Mouse (Mus musculus) lung, adult 2 months (tissue): ENCODE measurements around the gene Olfr196.
"Not testable (repeated sequence)": the region's sequence is repeated elsewhere in the genome, so short reads cannot be mapped to it uniquely, and the experiment has no call there.

Source experiments
- CTCF ChIP-seq: fragments of 200-500 bp; IDR thresholded peaks from 2 replicates; pipeline ENCODE4 v1.5.1; 2011; ENCODE audit warnings: mild to moderate bottlenecking, low read length, control low read depth; ENCODE audit not compliant: insufficient read depth
- POLR2A ChIP-seq: fragments of 200-500 bp; IDR thresholded peaks from 2 replicates; pipeline ENCODE4 v1.6.1; 2011; ENCODE audit warnings: low read depth, mild to moderate bottlenecking, control low read depth, low read length, borderline replicate concordance; ENCODE audit errors: extremely low read depth

DNA sequence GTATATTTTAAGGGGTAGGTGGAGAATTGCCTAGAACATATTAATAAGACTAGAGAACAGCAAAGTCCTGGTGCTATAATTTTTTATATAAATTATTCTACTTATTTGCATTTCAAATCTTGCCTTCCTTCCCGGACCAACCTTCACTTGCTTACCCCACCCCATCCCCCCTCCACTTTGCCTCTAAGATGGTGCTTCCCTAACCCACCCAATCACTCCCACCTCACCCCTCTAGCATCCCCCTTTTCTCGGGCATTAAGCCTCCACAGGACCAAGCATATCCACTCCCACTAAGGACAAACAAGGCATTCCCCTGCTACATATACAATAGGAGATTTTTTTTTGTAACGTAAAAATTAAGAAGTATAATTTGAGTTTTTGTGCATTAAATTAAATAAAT lies 47.6 kb upstream of the Olfr196 start:
- not testable (repeated sequence) for TF ChIP-seq POLR2A, CTCF
